Mouse (Mus musculus) liver, embryonic 13.5 days (tissue): ENCODE data around the gene Gm5136. TPM values are rescaled to one million over a fixed set of nuclear protein-coding genes. Genes with fewer than 3 reads are reported as not detected.

ENCODE experiments used
- ATAC-seq: fragments of 200-750 bp; cut with Nextera tagmentation; 2 replicates; pipeline ENCODE4 v1.8.0; 2017; ENCODE audit warnings: low read depth, mild to moderate bottlenecking, moderate number of reproducible peaks, moderate library complexity
- DNase-seq: peaks from one replicate; pipeline ENCODE4 v3.0.0; 2022
- H3K27ac ChIP-seq: fragments of 300-500 bp; sonication (generic); 2 replicates; pipeline ENCODE4 v1.5.1; 2015; ENCODE audit warnings: moderate library complexity, mild to moderate bottlenecking, inconsistent platforms
- H3K27me3 ChIP-seq: fragments of 300-500 bp; sonication (generic); 2 replicates; pipeline ENCODE4 v1.6.1; 2015; ENCODE audit warnings: mild to moderate bottlenecking, inconsistent platforms
- H3K36me3 ChIP-seq: fragments of 300-500 bp; sonication (generic); 2 replicates; pipeline ENCODE4 v1.6.1; 2015; ENCODE audit warnings: mild to moderate bottlenecking, inconsistent platforms
- H3K4me1 ChIP-seq: fragments of 300-500 bp; sonication (generic); replicated peaks from 2 replicates; pipeline ENCODE4 v1.6.1; 2015; ENCODE audit warnings: inconsistent platforms
- H3K4me2 ChIP-seq: fragments of 300-500 bp; sonication (generic); 2 replicates; pipeline ENCODE4 v1.6.1; 2015; ENCODE audit warnings: inconsistent platforms, mild to moderate bottlenecking, moderate library complexity
- H3K4me3 ChIP-seq: fragments of 300-500 bp; sonication (generic); replicated peaks from 2 replicates; pipeline ENCODE4 v1.5.1; 2015; ENCODE audit warnings: mild to moderate bottlenecking, inconsistent platforms
- H3K9ac ChIP-seq: fragments of 300-500 bp; sonication (generic); 2 replicates; pipeline ENCODE4 v1.6.1; 2015; ENCODE audit warnings: mild to moderate bottlenecking, inconsistent platforms
- H3K9me3 ChIP-seq: fragments of 300-500 bp; sonication (generic); replicated peaks from 2 replicates; pipeline ENCODE4 v1.6.1; 2016; ENCODE audit warnings: inconsistent platforms
- WGBS: fragments of 180-500 bp; shearing (Covaris S2); methylation state at CpG from one replicate; pipeline ENCODE4 v1.1.7; 2015; ENCODE audit not compliant: insufficient replicate concordance; 5-methylcytosine and 5-hydroxymethylcytosine counted together
- polyA plus RNA-seq: library from polyadenylated mRNA; unstranded; fragments of >200 nt; fragmentation: Nextera tagmentation; extraction: Ambion mirVana; gene quantifications from 2 replicates; pipeline ENCODE4 v1.2.1, GENCODE M21; 2015

The Gm5136 gene
- polyA plus RNA-seq, 1 experiment from 2014 or later, result not detected

DNA sequence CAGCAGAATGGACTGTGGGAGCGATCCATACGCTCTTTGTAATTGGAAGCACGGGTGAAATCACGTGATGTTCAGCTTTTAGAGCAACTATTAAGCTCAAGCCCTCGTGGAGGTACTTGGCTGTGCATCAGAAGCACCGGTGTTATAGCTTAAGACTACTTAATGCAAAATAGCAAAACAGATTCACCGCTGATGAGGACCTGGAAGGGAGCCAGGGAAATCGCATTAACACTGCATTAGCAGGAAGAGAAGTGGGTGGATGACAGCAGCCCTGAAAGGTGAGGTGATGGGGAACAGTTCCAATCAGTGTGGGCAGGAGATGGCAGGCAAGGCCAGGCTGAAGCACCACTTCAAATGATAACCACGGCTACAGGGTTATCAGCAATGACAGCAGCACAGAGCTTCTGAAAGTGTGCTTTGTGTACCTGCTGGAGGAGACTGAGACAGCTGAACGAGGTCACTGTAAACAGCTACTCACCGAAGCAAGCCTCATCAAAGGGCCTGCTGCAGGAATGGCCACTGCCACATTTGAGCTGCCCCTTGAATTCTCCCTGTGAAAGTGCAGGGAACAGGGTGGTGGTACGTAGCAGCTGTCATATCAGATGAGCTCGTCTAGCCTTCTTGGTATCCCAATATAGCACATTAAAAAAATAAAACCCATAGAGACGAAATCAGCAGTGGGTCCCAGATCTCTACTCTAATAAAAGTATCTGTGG is 20.1 kb downstream of the Gm5136 start:
- no peak for DNase-seq
- H3K4me2 ChIP-seq, result no peak overlapping the region
- WGBS, result 49% methylated on average over 14 of the region's 14 CpGs

DNA sequence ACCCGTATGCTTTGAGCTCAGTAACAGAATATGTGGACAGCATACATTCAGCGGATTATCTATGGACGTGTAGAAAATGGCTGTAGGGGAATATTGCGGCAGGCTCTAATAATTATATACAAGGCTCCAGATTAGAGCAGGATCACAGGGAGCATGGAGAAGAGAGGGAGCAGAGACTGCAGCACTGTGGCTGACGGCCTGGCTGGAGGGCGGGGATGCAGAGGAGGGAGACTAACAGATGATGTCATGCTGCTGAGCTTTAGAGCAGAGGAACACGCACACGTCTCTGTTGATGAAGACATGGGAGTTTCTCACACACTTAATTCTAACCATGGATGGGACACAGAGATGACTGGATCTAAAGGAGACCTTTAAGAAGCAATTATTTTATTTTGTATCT is 22.9 kb downstream of the Gm5136 start:
- Histone ChIP-seq H3K4me2 (no peak overlapping the region), H3K27me3 (no peaks in the 10 kb centered on the region), H3K9ac (no peak overlapping the region), H3K4me1 (no peaks in the 10 kb centered on the region), H3K36me3 (no peaks in the 10 kb centered on the region), H3K27ac (no peak overlapping the region), H3K4me3 (no peak overlapping the region), H3K9me3 (no peaks in the 10 kb centered on the region)
- no peak for DNase-seq
- WGBS, result 70% methylated on average over 8 of the region's 8 CpGs
- ATAC-seq, result no peak

More for the DNA sequence above, 20.1 kb downstream of the Gm5136 start:
- no peaks in the 10 kb centered on the region for H3K4me1 ChIP-seq
- H3K9me3 ChIP-seq, result no peaks in the 10 kb centered on the region
- H3K4me3 ChIP-seq, result no peak overlapping the region
- no peak for ATAC-seq
- no peaks in the 10 kb centered on the region for H3K36me3 ChIP-seq
- no peaks in the 10 kb centered on the region for H3K27me3 ChIP-seq
- H3K9ac ChIP-seq, result no peak overlapping the region
- no peak overlapping the region for H3K27ac ChIP-seq

DNA sequence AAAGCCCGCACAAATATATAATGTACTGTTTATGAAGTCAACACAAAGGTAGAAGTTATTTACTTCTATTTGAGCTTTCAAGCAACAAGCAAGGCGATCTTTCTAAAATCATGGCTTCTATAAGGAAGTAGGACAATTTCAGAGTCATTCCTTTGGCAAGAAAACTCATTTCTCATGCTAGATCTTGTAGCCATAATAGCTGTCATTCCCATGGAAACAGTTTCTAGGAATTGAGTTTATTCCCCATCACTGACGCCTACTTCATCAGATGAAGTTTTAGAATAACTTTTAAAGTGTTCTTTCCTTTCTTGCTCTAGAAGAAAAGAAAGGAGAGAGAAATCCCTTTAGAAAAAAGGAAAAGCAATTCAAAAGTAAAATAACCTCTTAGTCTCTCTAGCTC is 31.0 kb downstream of the Gm5136 start:
- Histone ChIP-seq H3K4me2 (no peak overlapping the region), H3K27ac (no peak overlapping the region), H3K4me3 (no peak overlapping the region), H3K36me3 (no peaks in the 10 kb centered on the region), H3K4me1 (no peaks in the 10 kb centered on the region), H3K9me3 (no peaks in the 10 kb centered on the region), H3K27me3 (no peaks in the 10 kb centered on the region), H3K9ac (no peak overlapping the region)
- WGBS, result 56% methylated on average over 3 of the region's 3 CpGs
- no peak for DNase-seq
- no peak for ATAC-seq

- H3K27ac ChIP-seq, result no peak overlapping the region
- no peaks in the 10 kb centered on the region for H3K9me3 ChIP-seq
- H3K4me3 ChIP-seq, result no peak overlapping the region
- H3K4me1 ChIP-seq, result no peaks in the 10 kb centered on the region
- H3K36me3 ChIP-seq, result no peaks in the 10 kb centered on the region
- WGBS, result 58% methylated on average over 3 of the region's 3 CpGs
- no peak overlapping the region for H3K9ac ChIP-seq
- DNase-seq (no peak), ATAC-seq (no peak)
- no peak overlapping the region for H3K4me2 ChIP-seq
- H3K27me3 ChIP-seq, result no peaks in the 10 kb centered on the region
These were observed 39.7 kb downstream of the Gm5136 start for GRCm38 (mm10) chr10:108660295-108660694.

GRCm38 (mm10) chr10:108658300-108658699 is 41.7 kb downstream of the Gm5136 start:
- no peak for ATAC-seq
- Histone ChIP-seq H3K36me3 (no peaks in the 10 kb centered on the region), H3K4me2 (no peak overlapping the region), H3K4me1 (no peaks in the 10 kb centered on the region), H3K4me3 (no peak overlapping the region), H3K27me3 (no peaks in the 10 kb centered on the region), H3K9me3 (no peaks in the 10 kb centered on the region), H3K27ac (no peak overlapping the region), H3K9ac (no peak overlapping the region)
- 50% methylated on average over 2 of the region's 2 CpGs for WGBS
- DNase-seq, result no peak

GRCm38 (mm10) chr10:108657669-108658068 is 42.3 kb downstream of the Gm5136 start:
- Histone ChIP-seq H3K27me3 (no peaks in the 10 kb centered on the region), H3K9me3 (no peaks in the 10 kb centered on the region), H3K4me3 (no peak overlapping the region), H3K9ac (no peak overlapping the region), H3K4me2 (no peak overlapping the region), H3K27ac (no peak overlapping the region), H3K36me3 (no peaks in the 10 kb centered on the region), H3K4me1 (no peaks in the 10 kb centered on the region)
- DNase-seq (no peak), ATAC-seq (no peak)

- Histone ChIP-seq H3K36me3 (no peaks in the 10 kb centered on the region), H3K4me3 (no peak overlapping the region), H3K9me3 (no peaks in the 10 kb centered on the region), H3K27ac (no peak overlapping the region), H3K27me3 (no peaks in the 10 kb centered on the region), H3K4me2 (no peak overlapping the region), H3K4me1 (no peaks in the 10 kb centered on the region), H3K9ac (no peak overlapping the region)
- DNase-seq, result no peak
- ATAC-seq, result no peak
- 58% methylated on average over 4 of the region's 4 CpGs for WGBS
These were observed 43.1 kb downstream of the Gm5136 start for GRCm38 (mm10) chr10:108656898-108657297.

DNA sequence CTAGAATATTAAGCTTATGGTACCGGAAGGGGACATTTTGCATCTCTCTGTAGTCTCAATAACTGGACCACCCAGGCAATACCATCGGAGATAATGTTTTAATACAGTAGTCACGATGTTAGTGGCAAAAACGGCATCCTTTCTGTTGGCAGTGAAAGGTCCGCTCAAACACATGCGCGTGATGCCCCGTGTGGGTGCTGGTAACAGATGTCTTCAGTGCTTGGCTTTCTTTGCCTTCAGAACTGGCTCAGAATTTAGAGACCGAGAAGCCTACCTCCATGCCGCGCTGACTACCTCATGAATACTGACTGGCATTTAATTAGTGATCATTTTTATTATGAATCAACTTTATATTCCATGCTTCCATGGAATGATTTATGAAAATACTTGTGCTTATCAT is 44.9 kb downstream of the Gm5136 start:
- Histone ChIP-seq H3K27me3 (no peaks in the 10 kb centered on the region), H3K4me3 (no peak overlapping the region), H3K9ac (no peak overlapping the region), H3K27ac (no peak overlapping the region), H3K4me2 (no peak overlapping the region), H3K9me3 (no peaks in the 10 kb centered on the region), H3K36me3 (no peaks in the 10 kb centered on the region), H3K4me1 (no peaks in the 10 kb centered on the region)
- WGBS, result 82% methylated on average over 11 of the region's 11 CpGs
- no peak for DNase-seq
- ATAC-seq, result no peak

DNA sequence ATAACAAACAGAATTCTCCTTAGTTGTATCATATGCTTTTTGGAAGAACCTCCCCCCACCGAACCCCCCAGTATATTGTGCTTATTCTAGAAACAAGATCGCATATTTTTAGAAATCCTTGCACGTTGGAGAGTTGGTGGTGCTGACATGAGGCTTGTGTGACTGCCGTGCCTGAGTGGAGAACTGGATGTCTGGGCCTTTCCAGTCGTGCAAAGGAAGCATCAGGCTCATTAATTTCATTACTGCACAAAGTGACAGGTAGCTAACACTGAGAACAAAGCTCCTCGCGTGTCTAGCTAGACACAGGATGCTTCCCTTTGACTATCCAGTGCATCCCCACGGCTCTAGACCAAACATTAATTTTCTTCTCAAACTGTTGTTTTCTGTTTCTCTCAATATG is 47.1 kb downstream of the Gm5136 start:
- Histone ChIP-seq H3K4me2 (no peak overlapping the region), H3K9ac (no peak overlapping the region), H3K4me3 (no peak overlapping the region), H3K9me3 (no peaks in the 10 kb centered on the region), H3K36me3 (no peaks in the 10 kb centered on the region), H3K27me3 (no peaks in the 10 kb centered on the region), H3K4me1 (no peaks in the 10 kb centered on the region), H3K27ac (no peak overlapping the region)
- no peak for DNase-seq
- ATAC-seq, result no peak
- 59% methylated on average over 8 of the region's 8 CpGs for WGBS

GRCm38 (mm10) chr10:108652066-108652465 is 47.9 kb downstream of the Gm5136 start:
- Histone ChIP-seq H3K4me1 (no peaks in the 10 kb centered on the region), H3K4me3 (no peak overlapping the region), H3K36me3 (no peaks in the 10 kb centered on the region), H3K27ac (no peak overlapping the region), H3K9me3 (no peaks in the 10 kb centered on the region), H3K27me3 (no peaks in the 10 kb centered on the region), H3K4me2 (no peak overlapping the region), H3K9ac (no peak overlapping the region)
- 38% methylated on average over 8 of the region's 8 CpGs for WGBS
- ATAC-seq, result no peak
- no peak for DNase-seq

DNA sequence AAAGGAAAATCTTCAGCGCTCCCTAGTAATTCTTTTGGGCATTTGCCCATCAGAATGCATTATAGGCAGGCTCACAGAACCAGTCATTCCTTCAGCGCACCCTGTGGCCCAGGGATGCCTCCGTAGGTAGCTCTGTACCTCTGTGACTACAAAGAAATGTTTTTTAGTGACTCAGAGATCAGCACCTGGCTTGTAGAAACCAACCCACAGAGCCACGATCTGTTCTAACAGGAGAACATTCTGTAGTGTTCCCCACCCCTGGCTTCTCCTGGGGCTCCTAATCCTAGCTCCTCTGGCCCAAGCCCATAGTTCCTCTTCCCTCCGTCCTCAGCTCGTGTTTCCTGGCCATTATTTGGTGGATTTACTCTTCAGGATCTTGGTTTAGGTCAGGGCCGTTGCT is 50.8 kb downstream of the Gm5136 start:
- Histone ChIP-seq H3K36me3 (no peaks in the 10 kb centered on the region), H3K27ac (no peak overlapping the region), H3K4me1 (no peaks in the 10 kb centered on the region), H3K27me3 (no peaks in the 10 kb centered on the region), H3K9me3 (no peaks in the 10 kb centered on the region), H3K4me2 (no peak overlapping the region), H3K4me3 (no peak overlapping the region), H3K9ac (no peak overlapping the region)
- no peak for ATAC-seq
- no peak for DNase-seq
- 58% methylated on average over 7 of the region's 7 CpGs for WGBS
